Mouse (Mus musculus) embryonic fibroblast, embryonic 13.5 days (primary cell): ENCODE results near the gene Ptbp3. TPM values are rescaled to one million over a fixed set of nuclear protein-coding genes. Genes with fewer than 3 reads are reported as not detected.
"Not testable (repeated sequence)": the region's sequence is repeated elsewhere in the genome, so short reads cannot be mapped to it uniquely, and the experiment has no call there.

Experiments used
- H3K27ac ChIP-seq: 2 replicates; pipeline ENCODE4 v1.5.1; 2012; ENCODE audit warnings: low read length, control low read depth, inconsistent platforms; ENCODE audit not compliant: insufficient read depth
- H3K4me1 ChIP-seq: 2 replicates; pipeline ENCODE4 v1.6.1; 2011; ENCODE audit warnings: low read length; ENCODE audit not compliant: control insufficient read depth, insufficient read depth
- H3K4me3 ChIP-seq: 2 replicates; pipeline ENCODE4 v1.5.1; 2011; ENCODE audit warnings: mild to moderate bottlenecking, control low read depth, low read length; ENCODE audit not compliant: insufficient read depth
- CTCF ChIP-seq: IDR thresholded peaks from 2 replicates; pipeline ENCODE4 v1.5.1; 2011; ENCODE audit warnings: mild to moderate bottlenecking, control low read depth, low read length, moderate library complexity, borderline replicate concordance; ENCODE audit not compliant: insufficient read depth
- POLR2A ChIP-seq: IDR thresholded peaks from 2 replicates; pipeline ENCODE4 v1.6.1; 2011; ENCODE audit warnings: low read depth, mild to moderate bottlenecking, control low read depth, low read length, moderate library complexity
- polyA plus RNA-seq: library from polyadenylated mRNA; stranded (reverse); fragments of >200 nt; gene quantifications from 2 replicates; pipeline ENCODE4 v1.2.4, GENCODE M21; 2011; ENCODE audit warnings: low read depth; ENCODE audit not compliant: missing spikeins, insufficient read length

Gene Ptbp3
- polyA plus RNA-seq, 1 experiment = 90.7 TPM

GRCm38 (mm10) chr4:59558096-59558720, 9.0 kb upstream of the Ptbp3 start:
- TF ChIP-seq CTCF (no peak), POLR2A (no peak)
- Histone ChIP-seq H3K4me3 (no peak overlapping the region), H3K4me1 (peaks cover 6% of the 10 kb centered on the region), H3K27ac (no peak overlapping the region)

GRCm38 (mm10) chr4:59557343-59557742, 8.2 kb upstream of the Ptbp3 start:
- H3K27ac ChIP-seq, H3K4me3 ChIP-seq, H3K4me1 ChIP-seq: not testable (repeated sequence)

GRCm38 (mm10) chr4:59555177-59555576, 6.0 kb upstream of the Ptbp3 start:
- H3K27ac ChIP-seq = no peak overlapping the region

GRCm38 (mm10) chr4:59553576-59553975, 4.4 kb upstream of the Ptbp3 start:
- Histone ChIP-seq H3K4me1 (no peaks in the 10 kb centered on the region), H3K27ac (no peak overlapping the region), H3K4me3 (no peak overlapping the region)
- no peak for TF ChIP-seq CTCF
- TF ChIP-seq POLR2A = no peak

More at GRCm38 (mm10) chr4:59555177-59555576, 6.0 kb upstream of the Ptbp3 start:
- TF ChIP-seq CTCF (no peak), POLR2A (no peak)
- peaks cover 3% of the 10 kb centered on the region; the same call in 1 of the 2 replicates for H3K4me1 ChIP-seq
- no peak overlapping the region for H3K4me3 ChIP-seq

- no peak overlapping the region for H3K4me3 ChIP-seq
- TF ChIP-seq CTCF (no peak), POLR2A (no peak)
- H3K4me1 ChIP-seq = no peaks in the 10 kb centered on the region
- H3K27ac ChIP-seq = no peak overlapping the region
These were observed 3.7 kb upstream of the Ptbp3 start for GRCm38 (mm10) chr4:59552835-59553234.

- Histone ChIP-seq H3K27ac (no peak overlapping the region), H3K4me1 (no peaks in the 10 kb centered on the region), H3K4me3 (no peak overlapping the region)
- TF ChIP-seq CTCF (no peak), POLR2A (no peak)
These were observed 2.7 kb upstream of the Ptbp3 start for GRCm38 (mm10) chr4:59551901-59552300.

GRCm38 (mm10) chr4:59549977-59550560, 905 bp upstream of the Ptbp3 start:
- TF ChIP-seq POLR2A (no peak), CTCF (no peak)
- no peak overlapping the region for H3K27ac ChIP-seq
- H3K4me1 ChIP-seq = no peaks in the 10 kb centered on the region
- peak overlapping the region; percentile 50; the same call in 1 of the 2 replicates for H3K4me3 ChIP-seq

- TF ChIP-seq POLR2A = no peak
- no peak for TF ChIP-seq CTCF
- Histone ChIP-seq H3K27ac (peak overlapping the region; percentile 91), H3K4me1 (no peaks in the 10 kb centered on the region), H3K4me3 (peak overlapping the region; percentile 85)
These were observed 497 bp downstream of the Ptbp3 start for GRCm38 (mm10) chr4:59548560-59549174.

- no peak for TF ChIP-seq CTCF
- no peak for TF ChIP-seq POLR2A
- H3K27ac ChIP-seq = peak overlapping the region; percentile 91
- no peaks in the 10 kb centered on the region for H3K4me1 ChIP-seq
- peak overlapping the region; percentile 85 for H3K4me3 ChIP-seq
These were observed 1.1 kb downstream of the Ptbp3 start for GRCm38 (mm10) chr4:59548011-59548559.

- no peak for TF ChIP-seq POLR2A
- no peak for TF ChIP-seq CTCF
- Histone ChIP-seq H3K4me1 (no peaks in the 10 kb centered on the region), H3K4me3 (peak overlapping the region; percentile 85), H3K27ac (no peak overlapping the region)
These were observed 1.9 kb downstream of the Ptbp3 start for GRCm38 (mm10) chr4:59547136-59547889.
